Mouse (Mus musculus) lung, postnatal 10 days (tissue): ENCODE measurements around the gene Ccdc92b.
"Not testable (repeated sequence)": the region's sequence is repeated elsewhere in the genome, so short reads cannot be mapped to it uniquely, and the experiment has no call there.

Experiments
- DNase-seq: peaks from one replicate; pipeline ENCODE4 v3.0.0; 2021

The Ccdc92b gene

DNA sequence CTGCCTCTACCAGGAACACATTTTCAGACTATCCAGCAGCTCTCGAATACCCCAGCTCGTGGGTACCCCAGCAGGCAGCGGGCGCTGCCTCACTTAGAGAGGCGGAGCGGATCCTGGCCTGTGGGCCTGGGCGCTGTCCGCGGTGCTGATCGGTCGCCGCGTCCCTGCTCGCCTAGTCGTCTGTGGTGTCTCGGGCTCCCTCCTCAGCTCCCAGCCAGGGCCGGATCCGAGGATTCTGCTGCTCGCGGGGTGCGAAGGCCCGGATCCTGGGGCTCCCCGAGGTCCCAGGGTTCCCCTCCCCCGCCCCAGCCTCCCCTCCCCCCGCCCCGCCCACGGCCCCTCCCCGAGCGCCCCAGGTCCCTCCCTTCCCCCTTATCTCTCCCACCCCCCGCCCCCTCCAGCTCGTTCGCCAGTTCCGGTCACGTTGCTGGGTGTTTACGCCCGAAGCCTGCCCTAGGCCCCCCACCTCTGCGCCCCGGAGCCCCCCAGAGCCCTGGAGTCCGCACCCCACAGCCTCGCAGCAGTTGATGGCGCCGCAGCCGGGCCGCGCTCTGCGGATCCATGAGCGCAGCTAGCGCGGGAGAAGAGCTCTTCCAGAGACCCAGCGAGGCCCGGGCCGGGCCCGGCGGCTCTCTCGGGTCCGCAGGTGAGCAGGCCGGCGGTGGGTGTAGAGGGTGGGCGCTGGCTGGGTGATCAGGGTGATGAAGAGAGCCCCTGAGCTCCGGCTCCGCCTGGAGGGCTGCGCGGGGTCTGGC lies at the start of gene Ccdc92b:
Gene Ccdc92b (plus strand): TSS at position 405 of the 755 bp plus-strand sequence.
- DNase-seq, result peak; percentile 88

DNA sequence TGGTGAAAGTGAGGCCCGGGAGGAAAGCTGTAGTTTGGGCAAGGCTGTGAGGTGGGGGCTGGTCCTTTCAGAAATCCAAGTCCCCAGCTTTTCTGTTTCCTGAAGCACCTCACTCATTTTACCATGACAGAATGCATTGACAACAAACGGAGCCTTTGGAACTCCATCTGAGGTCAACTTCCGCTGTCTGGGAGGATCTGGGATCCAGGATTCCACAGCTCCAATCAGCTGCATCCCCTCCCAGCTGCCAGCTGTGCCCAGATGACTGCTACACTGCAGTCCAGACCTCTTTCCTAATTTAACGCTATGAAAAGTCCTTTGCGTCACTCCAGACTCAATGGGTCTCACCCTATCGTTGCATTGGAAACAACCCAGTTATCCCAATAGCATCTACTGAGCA lies 49.7 kb upstream of the Ccdc92b start:
- DNase-seq, result peak; percentile 36

DNA sequence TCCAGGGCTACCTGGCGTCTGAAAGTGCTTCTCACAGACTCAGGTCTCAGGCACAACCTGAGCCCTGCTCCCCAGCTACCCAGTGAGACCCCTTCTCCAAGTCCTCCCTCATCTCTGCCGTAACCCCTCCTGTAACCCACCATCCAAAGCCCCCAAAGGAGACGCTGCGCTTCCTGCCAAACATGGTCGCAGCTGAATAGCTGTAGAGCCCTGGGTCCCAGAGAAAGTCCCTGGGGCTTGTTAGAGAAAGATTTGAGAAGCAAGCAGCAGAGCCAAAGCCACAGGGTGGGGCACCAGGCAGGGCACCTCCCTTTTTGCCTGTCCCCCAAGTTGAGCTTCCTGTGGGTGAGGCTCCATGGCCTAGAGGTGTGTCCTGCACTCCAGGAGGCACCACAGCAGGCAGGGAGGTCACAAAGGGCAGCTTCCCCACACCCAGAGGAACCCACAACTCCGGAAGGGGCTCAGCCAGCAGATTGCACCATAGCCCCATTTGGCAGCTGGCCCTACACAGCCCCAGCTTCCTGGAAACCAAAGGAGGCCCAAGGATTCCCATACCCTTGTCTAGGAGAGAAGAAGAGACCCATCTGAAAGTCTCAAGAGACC lies 46.8 kb upstream of the Ccdc92b start:
- DNase-seq, result peak; percentile 61

DNA sequence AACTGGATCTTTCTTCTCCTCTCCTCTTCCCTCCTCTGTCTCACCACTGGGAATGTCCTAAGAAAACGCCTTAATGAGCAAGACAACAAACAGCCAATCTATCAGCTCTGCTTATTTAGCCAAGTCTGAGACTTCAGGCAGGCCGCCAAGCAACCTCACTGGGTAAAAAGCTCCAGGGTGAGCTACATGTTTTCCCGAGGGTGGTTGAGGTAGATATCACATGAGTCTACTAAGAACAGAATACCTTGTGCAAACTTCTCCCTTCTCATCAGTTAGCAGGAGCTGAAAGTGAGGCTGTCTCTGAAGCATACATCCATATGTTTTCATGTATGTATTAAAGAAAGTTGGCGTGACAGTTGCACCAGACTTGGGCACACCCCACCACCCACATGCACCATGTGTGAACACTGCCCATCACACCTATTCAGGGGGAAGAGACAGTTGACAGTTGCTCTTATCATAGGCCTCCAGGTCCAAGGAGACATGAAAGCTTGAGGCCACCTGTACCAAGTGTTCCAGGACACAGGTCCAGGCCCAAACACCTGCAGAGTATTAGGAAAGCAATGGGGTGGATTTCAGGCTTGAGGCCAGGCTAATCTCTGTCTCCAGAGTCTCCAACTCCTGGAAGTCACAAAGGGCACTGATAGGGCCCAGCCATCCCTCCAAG lies 44.5 kb upstream of the Ccdc92b start:
- no peak for DNase-seq

DNA sequence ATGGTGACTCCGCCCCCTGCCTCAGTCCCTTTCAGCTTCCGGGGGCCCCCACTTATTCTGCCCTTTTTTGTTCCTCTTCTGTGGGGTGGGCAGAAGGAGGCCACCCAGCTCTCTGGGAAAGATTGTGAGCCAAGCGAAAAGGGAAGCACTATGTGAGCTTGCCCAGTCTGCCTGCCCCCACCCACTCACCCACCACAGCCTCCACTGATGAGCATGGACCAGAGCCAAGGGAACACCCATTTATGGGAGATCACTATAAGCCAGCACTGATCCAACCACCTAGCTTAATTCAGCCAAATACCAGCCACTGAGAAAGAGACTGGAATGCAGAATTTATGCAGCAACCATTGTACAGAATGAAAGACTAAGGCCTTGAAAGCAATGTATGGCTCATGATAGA lies 43.5 kb upstream of the Ccdc92b start:
- DNase-seq, result peak; percentile 33

DNA sequence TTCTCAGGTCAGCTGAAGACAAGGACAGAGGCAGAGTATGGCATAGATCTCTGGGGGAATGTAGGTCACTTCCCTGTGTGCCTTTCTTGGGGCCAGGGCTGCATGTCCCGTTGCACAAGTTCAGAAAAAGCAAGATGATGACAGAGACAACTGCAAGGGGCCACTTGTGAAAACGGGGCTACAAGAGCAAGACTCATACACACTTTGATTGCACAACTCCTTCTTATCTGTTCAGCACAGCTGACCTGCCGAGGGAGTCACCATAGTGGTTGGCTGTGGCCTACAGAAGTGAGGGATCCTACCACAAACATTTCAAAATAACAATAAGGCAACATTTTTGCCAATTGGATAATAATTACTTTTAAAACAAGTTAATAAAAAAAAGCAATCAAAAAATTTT lies 42.3 kb upstream of the Ccdc92b start:
- DNase-seq, result no peak

DNA sequence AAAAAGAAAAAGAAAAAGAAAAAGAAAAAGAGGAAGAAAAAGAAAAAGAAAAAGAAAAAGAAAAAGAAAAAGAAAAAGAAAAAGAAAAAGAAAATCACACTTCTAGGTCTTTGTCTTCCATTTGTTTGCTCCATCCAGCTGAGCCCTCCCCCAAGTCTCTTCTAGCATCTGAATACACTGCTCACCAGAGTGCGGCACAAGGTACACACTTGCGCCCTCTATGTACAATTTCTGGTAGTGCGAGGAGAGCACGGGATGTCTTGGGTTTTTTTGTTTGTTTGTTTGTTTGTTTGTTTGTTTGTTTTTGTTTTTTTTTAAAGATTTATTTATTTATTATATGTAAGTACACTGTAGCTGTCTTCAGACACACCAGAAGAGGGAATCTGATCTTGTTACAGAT lies 38.1 kb upstream of the Ccdc92b start:
- DNase-seq, result not testable (repeated sequence)

DNA sequence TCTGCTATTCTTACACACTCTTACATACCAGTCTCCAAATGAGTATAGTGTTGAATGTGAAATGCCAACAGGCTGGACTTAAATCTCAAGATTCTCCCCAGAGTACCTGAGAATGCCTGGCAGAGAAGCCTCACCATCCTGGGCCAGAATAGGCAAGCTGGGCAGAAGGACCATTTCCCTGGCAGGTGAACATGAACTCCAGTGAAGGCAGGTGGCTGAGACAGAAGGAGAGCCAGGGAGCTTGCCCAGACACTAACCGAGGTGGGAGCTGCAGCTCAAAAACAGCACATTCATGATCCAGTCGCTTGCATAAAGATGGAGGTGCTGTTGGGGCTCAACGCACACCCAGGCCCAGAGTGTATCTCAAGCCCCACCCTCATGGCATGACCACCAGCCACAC lies 36.9 kb upstream of the Ccdc92b start:
- no peak for DNase-seq

DNA sequence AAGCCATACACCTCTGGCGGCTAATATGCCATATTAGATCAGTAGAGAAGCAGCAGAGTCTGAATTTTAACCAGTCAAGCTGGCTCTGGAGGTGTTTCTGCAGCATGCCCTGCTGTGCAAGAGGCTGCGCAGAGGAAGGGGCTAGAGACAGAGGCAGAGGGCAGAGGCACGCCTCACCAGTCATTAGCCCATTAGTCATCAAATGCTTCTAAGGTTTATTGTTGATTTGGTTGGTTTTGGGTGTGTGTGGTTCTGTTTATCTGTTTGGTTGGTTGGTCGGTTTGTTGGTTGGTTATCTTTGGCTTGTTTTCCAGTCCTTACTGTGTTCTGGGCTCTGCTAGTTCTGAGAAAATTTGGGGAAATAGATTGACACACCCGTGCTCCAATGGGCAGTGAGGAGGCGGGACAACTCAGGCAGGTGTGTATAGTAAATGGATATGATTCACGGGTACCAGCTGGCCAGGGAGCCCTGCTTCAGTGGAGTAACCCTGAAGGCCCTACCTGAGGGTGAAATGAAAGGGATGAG lies 35.5 kb upstream of the Ccdc92b start:
- DNase-seq, result no peak

DNA sequence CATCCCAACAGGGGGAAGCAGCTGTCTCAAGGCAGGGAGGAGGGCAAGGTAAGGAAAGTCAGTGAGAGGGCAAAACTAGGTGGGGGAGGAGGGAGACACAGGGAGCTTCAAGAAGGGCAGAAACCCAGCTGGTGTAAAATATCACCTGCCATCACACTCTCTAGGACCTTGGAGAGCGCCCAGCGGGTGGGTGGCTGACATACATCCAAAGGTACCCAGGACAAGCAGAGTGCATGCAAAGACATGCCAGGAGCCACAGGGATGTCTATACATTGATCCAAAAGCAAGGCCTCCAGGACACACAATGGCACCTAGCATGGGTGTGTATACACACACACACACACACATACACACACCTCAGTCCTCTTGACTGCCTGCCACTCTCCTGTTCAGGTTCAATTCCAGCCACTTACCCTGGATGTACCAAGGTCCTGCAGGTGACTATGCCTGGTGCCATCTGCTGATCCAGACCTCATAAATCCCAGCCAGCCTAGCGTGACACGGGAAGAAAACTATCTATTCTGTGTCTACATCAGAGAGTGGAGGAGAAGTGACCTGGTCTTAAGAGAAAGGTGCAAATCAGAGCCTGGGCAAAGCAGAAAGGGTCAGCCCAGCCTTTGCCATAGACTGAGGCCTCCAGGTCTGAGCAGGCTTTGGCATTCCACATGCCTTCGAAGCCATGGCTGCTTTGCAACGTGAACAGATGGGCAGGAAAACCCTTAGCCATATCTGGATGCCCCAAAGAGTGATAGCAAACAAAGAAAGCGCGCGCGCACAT lies 34.3 kb upstream of the Ccdc92b start:
- no peak for DNase-seq

DNA sequence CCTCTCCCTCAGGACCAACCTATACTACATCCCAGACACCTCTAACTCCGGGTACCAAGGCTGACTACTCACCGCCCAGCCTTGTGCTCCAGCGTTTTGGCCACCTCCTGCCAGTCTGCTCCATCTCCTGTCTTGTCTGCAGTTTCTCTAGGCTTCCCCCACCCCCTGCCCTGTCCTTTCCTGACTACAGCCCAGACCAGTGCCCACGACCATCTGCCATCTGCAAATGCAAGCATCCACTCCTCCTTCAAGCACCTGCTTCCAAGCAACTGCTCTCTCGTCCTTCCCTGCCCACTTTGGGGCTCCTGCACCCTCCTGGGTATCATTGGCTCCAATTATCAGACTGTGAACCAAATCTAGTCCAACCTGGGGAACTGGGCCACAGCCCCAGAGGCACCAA lies 33.0 kb upstream of the Ccdc92b start:
- no peak for DNase-seq

DNA sequence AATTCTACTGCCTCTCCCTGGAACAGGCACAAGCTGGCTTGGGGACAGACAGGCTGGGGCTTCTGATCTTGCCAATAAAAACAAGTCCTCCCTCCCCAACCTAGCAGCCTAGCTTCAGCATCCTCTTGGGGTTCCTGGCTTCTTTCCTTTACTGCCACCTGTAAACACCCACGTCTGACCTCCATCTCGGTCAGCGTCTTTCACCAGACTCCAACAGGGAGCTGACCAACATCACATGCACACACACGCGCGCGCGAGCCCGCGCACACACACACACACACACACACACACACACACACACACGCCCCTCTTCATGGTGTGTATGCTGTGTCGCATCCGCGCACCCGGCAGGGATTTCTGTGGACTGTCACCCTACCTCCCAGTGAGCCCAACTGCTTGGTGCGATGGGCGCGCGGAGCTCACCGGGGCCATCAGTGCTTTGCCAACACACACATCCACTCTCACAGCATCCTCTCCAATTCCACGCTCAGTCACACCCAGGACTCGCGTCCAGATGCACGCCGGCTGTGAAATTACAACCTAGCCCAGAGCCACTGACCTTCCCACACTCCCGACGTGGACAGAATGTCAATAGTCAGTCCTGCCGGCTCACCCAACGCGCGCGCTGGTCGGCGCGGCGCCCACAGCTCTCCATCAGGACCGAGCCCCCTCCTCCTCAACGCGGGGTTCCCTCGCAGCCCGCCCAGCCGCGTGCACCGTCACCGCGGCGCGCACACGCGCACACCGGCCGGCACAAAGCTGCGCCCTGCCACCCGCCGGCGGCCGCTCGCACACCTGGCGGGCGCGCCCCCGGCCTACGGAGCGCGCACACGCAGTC lies 29.8 kb upstream of the Ccdc92b start:
- no peak for DNase-seq

DNA sequence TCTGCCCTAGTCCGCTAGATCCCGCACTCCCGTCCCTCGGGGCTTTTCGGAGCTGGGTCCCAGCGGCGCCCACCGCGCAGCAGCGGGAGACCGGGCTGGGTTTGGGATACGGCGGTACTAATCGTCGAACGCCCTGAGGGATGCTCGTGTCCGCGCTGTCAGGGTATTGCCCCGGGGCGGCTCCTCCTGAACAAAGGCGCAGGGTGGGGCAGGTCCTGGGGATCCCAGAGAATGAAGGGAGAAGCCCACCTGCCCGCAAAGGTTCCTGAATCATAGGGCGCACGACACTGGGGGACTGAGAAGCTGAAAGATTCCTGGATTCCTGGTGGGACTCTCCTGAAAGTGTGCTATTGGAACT lies 29.2 kb upstream of the Ccdc92b start:
- no peak for DNase-seq

DNA sequence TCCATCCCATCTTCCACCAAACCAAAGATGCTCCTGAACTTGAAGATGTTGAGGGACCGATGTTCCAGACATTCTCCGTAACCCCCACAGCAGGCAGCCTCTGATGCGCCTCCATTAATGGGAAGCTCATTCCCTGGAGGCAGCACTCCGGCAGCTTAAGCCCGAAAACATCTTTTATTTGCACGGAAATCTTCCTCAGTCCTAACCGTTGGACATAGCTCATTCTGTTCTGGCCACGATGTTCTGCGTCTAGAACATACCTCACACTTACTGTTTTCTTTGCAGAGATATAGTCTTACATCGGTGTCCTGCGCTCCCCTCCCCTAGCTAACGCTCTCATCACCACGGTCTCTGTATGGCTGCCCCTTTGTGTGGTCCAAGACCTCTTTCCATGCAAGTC lies 28.7 kb upstream of the Ccdc92b start:
- no peak for DNase-seq

DNA sequence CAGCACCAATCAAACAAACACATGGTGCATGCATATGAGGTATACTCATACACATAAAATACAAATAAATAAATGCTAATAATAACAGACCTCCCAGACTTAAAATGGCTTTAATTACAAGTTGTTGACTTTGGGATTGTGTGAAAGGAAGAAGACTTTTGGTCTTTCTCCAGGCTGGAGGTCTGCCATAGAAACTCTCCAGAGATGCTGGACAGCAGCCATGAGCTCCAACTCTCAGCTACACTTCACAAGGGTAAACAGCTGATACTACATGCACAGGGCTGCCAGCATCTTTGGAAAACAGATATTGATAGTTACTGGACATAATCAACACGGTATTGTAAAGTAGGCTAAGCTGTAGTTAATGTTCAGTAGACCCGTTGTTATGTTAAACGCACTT lies 27.2 kb upstream of the Ccdc92b start:
- DNase-seq, result peak; percentile 73

DNA sequence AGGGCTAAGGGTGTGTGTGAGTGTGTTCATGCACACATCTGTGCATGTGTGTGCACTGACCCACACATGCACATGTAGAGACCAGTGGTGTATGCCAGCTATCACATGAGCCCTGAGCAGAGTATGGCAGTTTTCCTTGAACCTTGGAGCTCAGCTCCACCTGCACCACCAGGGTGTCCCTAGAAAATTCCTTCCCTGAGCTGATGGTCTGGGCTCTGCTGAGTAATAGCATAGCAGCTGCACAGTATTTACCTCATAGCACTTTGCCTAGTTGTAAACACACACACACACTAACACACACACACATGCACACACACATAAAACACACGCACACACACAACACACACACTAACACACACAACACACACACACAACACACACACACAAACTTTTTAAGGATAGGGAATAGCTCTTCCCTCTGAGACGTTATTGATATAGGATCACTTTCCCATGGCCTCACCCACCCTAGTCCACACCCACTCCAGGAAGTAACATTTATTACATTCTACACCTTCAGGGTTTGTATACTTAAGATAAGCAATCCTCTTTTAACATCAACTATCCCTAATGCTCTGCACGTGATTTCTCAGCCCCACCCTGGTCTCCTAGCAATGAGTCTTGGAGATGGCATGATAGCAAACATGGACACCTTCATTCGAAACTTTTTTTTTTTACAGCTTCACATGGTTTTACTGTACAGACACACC lies 22.0 kb upstream of the Ccdc92b start:
- no peak for DNase-seq

DNA sequence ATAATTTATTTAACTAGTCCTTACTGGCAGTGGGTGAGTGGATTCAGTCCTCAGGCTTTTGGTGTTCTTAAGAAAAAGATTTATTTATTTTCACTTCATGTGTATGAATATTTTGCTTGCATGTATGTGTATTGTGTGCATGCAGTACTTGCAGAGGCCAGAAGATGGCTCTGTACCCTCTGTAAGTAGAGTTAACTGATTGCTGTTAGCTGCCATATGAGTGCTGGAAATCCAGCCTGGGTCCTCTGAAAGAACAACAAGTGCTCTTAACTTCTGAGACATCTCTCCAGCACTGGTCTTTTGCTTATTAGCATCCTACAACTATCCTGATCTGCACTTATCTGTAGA lies 21.4 kb upstream of the Ccdc92b start:
- no peak for DNase-seq

DNA sequence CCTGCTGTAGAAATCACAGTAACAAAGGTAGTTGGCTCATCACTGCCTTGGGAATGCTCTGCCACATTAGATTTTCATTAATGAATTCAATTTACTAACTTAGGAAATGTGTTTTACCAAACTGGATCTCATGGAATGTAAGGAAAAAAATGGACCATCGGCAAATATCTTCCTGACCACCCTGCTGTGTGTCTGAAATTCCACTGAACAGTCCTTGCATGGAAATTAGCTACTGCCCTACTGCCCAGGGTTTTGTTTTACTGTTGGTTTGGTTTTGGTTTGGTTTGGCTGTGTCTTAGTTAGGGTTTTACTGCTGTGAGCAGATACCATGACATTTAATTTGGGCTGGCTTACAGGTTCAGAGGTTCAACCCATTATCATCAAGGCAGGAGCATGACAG lies 17.1 kb upstream of the Ccdc92b start:
- DNase-seq, result no peak

DNA sequence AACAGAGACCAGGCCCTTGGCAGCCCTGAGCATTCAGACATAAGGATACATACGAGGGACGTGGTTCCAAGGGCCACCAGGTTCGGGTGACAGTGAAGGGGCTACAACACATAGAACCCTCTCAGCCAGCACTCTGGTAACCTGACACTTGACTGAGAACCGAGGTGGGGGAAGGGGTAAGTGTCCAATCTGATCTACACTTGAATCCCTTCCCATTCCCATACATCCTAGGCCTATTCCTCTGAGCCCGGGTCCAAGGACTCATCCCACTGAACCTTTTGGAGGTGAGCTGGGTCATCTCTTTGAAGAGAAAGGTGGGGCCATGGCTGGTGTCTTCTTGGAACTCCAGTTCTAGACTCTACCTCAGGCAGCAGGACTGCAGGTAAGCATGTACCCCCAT lies 9.3 kb upstream of the Ccdc92b start:
- no peak for DNase-seq

DNA sequence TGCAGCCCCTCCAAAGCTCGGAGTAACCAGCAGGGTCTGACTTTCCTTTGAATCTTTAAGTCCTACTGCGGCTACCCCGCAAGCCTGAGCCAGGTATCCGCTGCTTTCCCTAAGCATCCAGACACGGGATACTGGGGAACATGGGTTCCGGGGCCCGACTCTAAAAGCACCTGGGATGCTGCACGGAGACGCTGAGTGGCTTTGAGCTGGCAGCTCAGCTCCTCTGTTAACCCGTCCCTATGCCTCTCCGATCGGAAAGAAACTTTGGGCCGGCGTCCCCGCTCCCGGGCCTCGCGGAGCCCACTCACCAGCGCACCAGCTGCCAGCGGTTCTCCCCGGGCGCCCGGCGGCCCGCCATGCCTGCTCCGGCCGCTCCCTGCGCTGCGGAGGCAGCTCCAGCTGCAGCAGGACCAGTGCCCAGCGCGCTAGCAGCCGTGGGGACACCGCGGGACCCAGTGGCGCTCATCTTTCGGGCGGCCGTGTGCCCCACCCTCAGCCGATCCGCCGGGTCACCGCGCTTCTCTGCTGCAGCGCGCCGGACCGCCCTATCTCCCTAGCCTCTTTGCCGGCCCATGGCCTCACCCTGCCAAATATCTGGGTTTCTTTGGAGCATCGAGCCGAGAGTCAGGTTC lies 8.7 kb upstream of the Ccdc92b start, which contains the start of gene Rap1gap2:
Gene Rap1gap2 (minus strand): TSS at position 371 of the 632 bp plus-strand sequence.
- DNase-seq, result no peak

DNA sequence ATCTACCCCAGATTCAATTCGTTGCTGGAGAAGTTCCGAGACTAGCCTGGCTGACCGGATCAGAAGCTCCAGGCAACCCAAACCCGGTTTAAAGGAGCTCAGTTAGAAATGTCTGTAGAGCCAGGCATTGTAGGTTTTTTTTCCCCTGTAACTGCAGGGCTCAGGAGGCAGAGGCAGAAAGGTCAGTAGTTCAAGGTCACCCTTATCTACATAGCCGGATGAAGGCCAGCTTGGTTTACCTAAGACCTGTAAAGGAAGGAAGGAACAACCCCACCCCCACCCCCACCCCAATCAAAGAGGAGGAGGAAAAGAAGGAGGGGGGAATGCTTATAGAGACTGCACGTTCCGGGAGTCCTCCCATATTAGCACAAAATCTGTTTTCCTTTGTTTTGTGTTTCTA lies 8.0 kb upstream of the Ccdc92b start:
- DNase-seq, result no peak
